Mouse (Mus musculus) forebrain, embryonic 12.5 days (tissue): ENCODE data around the gene Gpr173. TPM values are rescaled to one million over a fixed set of nuclear protein-coding genes. Genes with fewer than 3 reads are reported as not detected.
A peak's percentile ranks its signal among the peaks of the same experiment; 100 is the strongest.
"Not testable (repeated sequence)": the region's sequence is repeated elsewhere in the genome, so short reads cannot be mapped to it uniquely, and the experiment has no call there.

ENCODE experiments used
- ATAC-seq: fragments of 200-750 bp; cut with Nextera tagmentation; 2 replicates; pipeline ENCODE4 v1.8.0; 2017; ENCODE audit warnings: moderate TSS enrichment; ENCODE audit not compliant: low FRiP score
- H3K27ac ChIP-seq: fragments of 300-500 bp; sonication (generic); 2 replicates; pipeline ENCODE4 v1.5.1; 2016; ENCODE audit warnings: mild to moderate bottlenecking
- H3K27me3 ChIP-seq: fragments of 300-500 bp; sonication (generic); 2 replicates; pipeline ENCODE4 v1.6.1; 2016; ENCODE audit warnings: mild to moderate bottlenecking
- H3K36me3 ChIP-seq: fragments of 300-500 bp; sonication (generic); replicated peaks from 2 replicates; pipeline ENCODE4 v1.6.1; 2016; ENCODE audit warnings: mild to moderate bottlenecking
- H3K4me1 ChIP-seq: fragments of 300-500 bp; sonication (generic); 2 replicates; pipeline ENCODE4 v1.6.1; 2016
- H3K4me2 ChIP-seq: fragments of 300-500 bp; sonication (generic); 2 replicates; pipeline ENCODE4 v1.6.1; 2016; ENCODE audit warnings: mild to moderate bottlenecking, moderate library complexity
- H3K4me3 ChIP-seq: fragments of 300-500 bp; sonication (generic); replicated peaks from 2 replicates; pipeline ENCODE4 v1.5.1; 2016; ENCODE audit warnings: mild to moderate bottlenecking
- H3K9ac ChIP-seq: fragments of 300-500 bp; sonication (generic); 2 replicates; pipeline ENCODE4 v1.6.1; 2016; ENCODE audit warnings: mild to moderate bottlenecking
- H3K9me3 ChIP-seq: fragments of 300-500 bp; sonication (generic); 2 replicates; pipeline ENCODE4 v1.6.1; 2016
- WGBS: fragments of 180-500 bp; shearing (Covaris S2); methylation state at CpG from one replicate; pipeline ENCODE4 v1.1.7; 2016; 5-methylcytosine and 5-hydroxymethylcytosine counted together
- polyA plus RNA-seq: library from polyadenylated mRNA; unstranded; fragments of >200 nt; fragmentation: Nextera tagmentation; extraction: Ambion mirVana; gene quantifications from 2 replicates; pipeline ENCODE4 v1.2.1, GENCODE M21; 2016

Gene Gpr173
- polyA plus RNA-seq, 1 experiment from 2014 or later = 6.8 TPM

GRCm38 (mm10) chrX:152336546-152337332 lies 31.8 kb downstream of the Gpr173 start:
- peak overlapping the region; percentile 27 for H3K4me3 ChIP-seq
- H3K36me3 ChIP-seq = peaks cover 18% of the 10 kb centered on the region
- H3K9ac ChIP-seq = peak overlapping the region; percentile 56
- peak; percentile 99 for ATAC-seq
- peak overlapping the region; percentile 97 for H3K27ac ChIP-seq
- H3K27me3 ChIP-seq = peaks cover 62% of the 10 kb centered on the region
- H3K4me1 ChIP-seq = peaks cover 26% of the 10 kb centered on the region
- peak overlapping the region; percentile 50 for H3K4me2 ChIP-seq
- 15% methylated on average over 33 of the region's 33 CpGs for WGBS
- H3K9me3 ChIP-seq = no peaks in the 10 kb centered on the region

GRCm38 (mm10) chrX:152336123-152336522 lies 32.4 kb downstream of the Gpr173 start:
- Histone ChIP-seq H3K4me3 (peak overlapping the region; percentile 27; the same call in 1 of the 2 replicates), H3K36me3 (peaks cover 18% of the 10 kb centered on the region), H3K27me3 (peaks cover 55% of the 10 kb centered on the region), H3K4me1 (peaks cover 22% of the 10 kb centered on the region), H3K4me2 (peak overlapping the region; percentile 30), H3K27ac (peak overlapping the region; percentile 97; the same call in 1 of the 2 replicates)
- 46% methylated on average over 4 of the region's 4 CpGs for WGBS
- not testable (repeated sequence) for H3K9me3 ChIP-seq, H3K9ac ChIP-seq
- peak; percentile 42 for ATAC-seq

- not testable (repeated sequence) for H3K4me2 ChIP-seq, H3K27ac ChIP-seq, H3K9ac ChIP-seq, H3K4me1 ChIP-seq, H3K4me3 ChIP-seq, H3K9me3 ChIP-seq, ATAC-seq, H3K36me3 ChIP-seq
- peaks cover 41% of the 10 kb centered on the region for H3K27me3 ChIP-seq
Measured at GRCm38 (mm10) chrX:152329400-152329799, 39.1 kb downstream of the Gpr173 start.

- peaks cover 3% of the 10 kb centered on the region; the same call in 1 of the 2 replicates for H3K4me1 ChIP-seq
- WGBS = 30% methylated on average over 8 of the region's 8 CpGs
- H3K9me3 ChIP-seq = no peaks in the 10 kb centered on the region
- H3K27ac ChIP-seq = no peak overlapping the region
- H3K9ac ChIP-seq = no peak overlapping the region
- peak overlapping the region; percentile 43 for H3K4me2 ChIP-seq
- 0 out of 2 replicates have a peak, but pooled peaks have one; percentile 17 for ATAC-seq
- H3K27me3 ChIP-seq = peaks cover 40% of the 10 kb centered on the region
- no peaks in the 10 kb centered on the region for H3K36me3 ChIP-seq
- H3K4me3 ChIP-seq = peak overlapping the region; percentile 54; the same call in 1 of the 2 replicates
Measured at GRCm38 (mm10) chrX:152327689-152328052, 40.8 kb downstream of the Gpr173 start.

- ATAC-seq = peak; percentile 99
- Histone ChIP-seq H3K36me3 (no peaks in the 10 kb centered on the region), H3K27me3 (peaks cover 40% of the 10 kb centered on the region), H3K27ac (0 out of 2 replicates have a peak within 1 kb of the TSS, but pooled peaks have one; percentile 8), H3K4me2 (peak within 1 kb of the TSS; percentile 55), H3K9ac (peak within 1 kb of the TSS; percentile 61), H3K4me1 (peaks cover 3% of the 10 kb centered on the region; the same call in 1 of the 2 replicates), H3K9me3 (no peaks in the 10 kb centered on the region), H3K4me3 (peak within 1 kb of the TSS; percentile 54)
- 17% methylated on average over 29 of the region's 29 CpGs for WGBS
Measured at GRCm38 (mm10) chrX:152326996-152327688, 41.4 kb downstream of the Gpr173 start, which contains the start of gene Kantr. Gene Kantr, minus strand, starts transcription at chrX:152327495.

GRCm38 (mm10) chrX:152323584-152323983 lies 44.9 kb downstream of the Gpr173 start:
- Histone ChIP-seq H3K36me3 (no peaks in the 10 kb centered on the region), H3K9ac (no peak overlapping the region), H3K27ac (no peak overlapping the region), H3K4me2 (no peak overlapping the region), H3K9me3 (no peaks in the 10 kb centered on the region), H3K27me3 (peaks cover 45% of the 10 kb centered on the region), H3K4me1 (peaks cover 3% of the 10 kb centered on the region; the same call in 1 of the 2 replicates), H3K4me3 (no peak overlapping the region)
- no peak for ATAC-seq
- WGBS = 87% methylated on average over 1 of the region's 1 CpGs

GRCm38 (mm10) chrX:152322776-152323175 lies 45.7 kb downstream of the Gpr173 start:
- Histone ChIP-seq H3K27me3 (peaks cover 41% of the 10 kb centered on the region), H3K9ac (no peak overlapping the region), H3K9me3 (no peaks in the 10 kb centered on the region), H3K4me1 (peaks cover 3% of the 10 kb centered on the region; the same call in 1 of the 2 replicates), H3K4me3 (no peak overlapping the region), H3K36me3 (no peaks in the 10 kb centered on the region), H3K4me2 (no peak overlapping the region), H3K27ac (no peak overlapping the region)
- WGBS = 46% methylated on average over 2 of the region's 2 CpGs
- ATAC-seq = no peak

- H3K9ac ChIP-seq = no peak overlapping the region
- H3K4me3 ChIP-seq = no peak overlapping the region
- H3K27ac ChIP-seq = no peak overlapping the region
- no peaks in the 10 kb centered on the region for H3K36me3 ChIP-seq
- no peak for ATAC-seq
- no peak overlapping the region for H3K4me2 ChIP-seq
- peaks cover 29% of the 10 kb centered on the region for H3K27me3 ChIP-seq
- no peaks in the 10 kb centered on the region for H3K4me1 ChIP-seq
- WGBS = 89% methylated on average over 4 of the region's 4 CpGs
- H3K9me3 ChIP-seq = no peaks in the 10 kb centered on the region
Measured at GRCm38 (mm10) chrX:152320535-152320934, 48.0 kb downstream of the Gpr173 start.

GRCm38 (mm10) chrX:152307942-152308341 lies 60.6 kb downstream of the Gpr173 start:
- 66% methylated on average over 2 of the region's 2 CpGs for WGBS
- no peak overlapping the region for H3K27ac ChIP-seq
- H3K4me3 ChIP-seq = no peak overlapping the region
- H3K36me3 ChIP-seq = no peaks in the 10 kb centered on the region
- H3K4me2 ChIP-seq = no peak overlapping the region
- H3K9me3 ChIP-seq = no peaks in the 10 kb centered on the region
- no peak for ATAC-seq
- peaks cover 24% of the 10 kb centered on the region for H3K27me3 ChIP-seq
- no peak overlapping the region for H3K9ac ChIP-seq
- H3K4me1 ChIP-seq = no peaks in the 10 kb centered on the region

- Histone ChIP-seq H3K36me3 (no peaks in the 10 kb centered on the region), H3K4me1 (no peaks in the 10 kb centered on the region), H3K4me2 (no peak overlapping the region), H3K9ac (no peak overlapping the region), H3K9me3 (no peaks in the 10 kb centered on the region), H3K4me3 (no peak overlapping the region), H3K27ac (no peak overlapping the region), H3K27me3 (peaks cover 24% of the 10 kb centered on the region)
- ATAC-seq = no peak
Measured at GRCm38 (mm10) chrX:152307371-152307770, 61.1 kb downstream of the Gpr173 start.

- Histone ChIP-seq H3K4me3 (no peak overlapping the region), H3K4me1 (no peaks in the 10 kb centered on the region), H3K4me2 (no peak overlapping the region), H3K27me3 (peaks cover 30% of the 10 kb centered on the region), H3K27ac (no peak overlapping the region), H3K9ac (no peak overlapping the region), H3K36me3 (no peaks in the 10 kb centered on the region), H3K9me3 (no peaks in the 10 kb centered on the region)
- 73% methylated on average over 2 of the region's 2 CpGs for WGBS
- no peak for ATAC-seq
Measured at GRCm38 (mm10) chrX:152306224-152306623, 62.3 kb downstream of the Gpr173 start.
